Mouse (Mus musculus) CH12.LX (cell line): ENCODE measurements around the gene Aplf. TPM values are rescaled to one million over a fixed set of nuclear protein-coding genes. Genes with fewer than 3 reads are reported as not detected.
A peak's percentile ranks its signal among the peaks of the same experiment; 100 is the strongest.

ENCODE experiments used
- DNase-seq: peaks from one replicate; pipeline ENCODE4 v3.0.0-alpha.2; 2013; ENCODE audit errors: extremely low read depth
- H3K27ac ChIP-seq: 2 replicates; pipeline ENCODE4 v1.5.1; 2012; ENCODE audit warnings: low read depth, mild to moderate bottlenecking, control low read depth, moderate library complexity; ENCODE audit not compliant: insufficient read depth
- H3K27me3 ChIP-seq: replicated peaks from 2 replicates; pipeline ENCODE3; 2012; ENCODE audit warnings: inconsistent platforms
- H3K36me3 ChIP-seq, 2 experiments: replicated peaks in 1 of 2; 2 replicates each; pipeline versions ENCODE3 to v1.6.1; 2012; ENCODE audit warnings: inconsistent platforms in 1 of 2, low read length in 1 of 2, mild to moderate bottlenecking in 1 of 2, mixed read lengths in 1 of 2, moderate library complexity in 1 of 2; ENCODE audit not compliant: control insufficient read depth in 1 of 2, insufficient read depth in 1 of 2
- H3K4me1 ChIP-seq, 2 experiments: 2 replicates each; pipeline ENCODE4 v1.6.1; 2012; ENCODE audit warnings: inconsistent platforms in 1 of 2, moderate library complexity in 1 of 2; ENCODE audit not compliant: insufficient read depth in 2 of 2, control insufficient read depth in 1 of 2
- H3K4me2 ChIP-seq: 2 replicates; pipeline ENCODE4 v1.6.1; 2012; ENCODE audit warnings: low read depth, mild to moderate bottlenecking, control low read depth; ENCODE audit not compliant: poor library complexity, insufficient read depth, severe bottlenecking
- H3K4me3 ChIP-seq, 3 experiments: fragments of 150-350 bp in 1 of 3; sonication (generic) in 1 of 3; replicated peaks in 1 of 3; 2 replicates each; pipeline versions ENCODE3 to v1.5.1; 2011 to 2012; ENCODE audit warnings: low read depth in 2 of 3, low read length in 2 of 3, mild to moderate bottlenecking in 2 of 3, moderate library complexity in 2 of 3, control low read depth in 1 of 3, improper control_type of control experiment in 1 of 3, inconsistent platforms in 1 of 3, mixed read lengths in 1 of 3; ENCODE audit not compliant: poor library complexity in 1 of 3
- H3K79me2 ChIP-seq: replicated peaks from 2 replicates; pipeline ENCODE4 v1.6.1; 2012; ENCODE audit warnings: mild to moderate bottlenecking, moderate library complexity; ENCODE audit not compliant: control insufficient read depth, poor library complexity, insufficient read depth, severe bottlenecking; ENCODE audit errors: extremely low read depth
- H3K9ac ChIP-seq: 2 replicates; pipeline ENCODE4 v1.6.1; 2012; ENCODE audit warnings: low read depth, mild to moderate bottlenecking, control low read depth, moderate library complexity; ENCODE audit not compliant: insufficient read depth
- H3K9me3 ChIP-seq: replicated peaks from 2 replicates; pipeline ENCODE3; 2012; ENCODE audit warnings: low read length, inconsistent platforms, mixed read lengths
- BHLHE40 ChIP-seq: IDR thresholded peaks from 2 replicates; pipeline ENCODE4 v1.6.1; 2011; ENCODE audit warnings: mild to moderate bottlenecking, low read depth, low read length, improper control_type of control experiment
- CHD1 ChIP-seq: IDR thresholded peaks from 2 replicates; pipeline ENCODE4 v1.6.1; 2012; ENCODE audit warnings: low read depth, low read length, improper control_type of control experiment, inconsistent platforms
- CHD2 ChIP-seq: IDR thresholded peaks from 2 replicates; pipeline ENCODE4 v1.6.1; 2011; ENCODE audit warnings: low read length, improper control_type of control experiment
- CTCF ChIP-seq, 2 experiments: IDR thresholded peaks in 1 of 2; conservative IDR thresholded peaks in 1 of 2; 2 replicates each; pipeline ENCODE4 v1.5.1; 2011 to 2012; ENCODE audit warnings: low read depth in 2 of 2, low read length in 2 of 2, improper control_type of control experiment in 1 of 2, inconsistent platforms in 1 of 2, mild to moderate bottlenecking in 1 of 2, moderate library complexity in 1 of 2
- E2F4 ChIP-seq: IDR thresholded peaks from 2 replicates; pipeline ENCODE4 v1.6.1; 2011; ENCODE audit warnings: low read depth, low read length, improper control_type of control experiment; ENCODE audit not compliant: insufficient replicate concordance
- EP300 ChIP-seq: IDR thresholded peaks from 2 replicates; pipeline ENCODE4 v1.6.1; 2011; ENCODE audit warnings: low read length, improper control_type of control experiment
- ETS1 ChIP-seq: conservative IDR thresholded peaks from 2 replicates; pipeline ENCODE4 v1.6.1; 2012; ENCODE audit warnings: low read depth, mild to moderate bottlenecking, inconsistent platforms, low read length, improper control_type of control experiment, moderate library complexity
- GABPA ChIP-seq: IDR thresholded peaks from 2 replicates; pipeline ENCODE4 v1.6.1; 2012; ENCODE audit warnings: low read depth, low read length, improper control_type of control experiment, inconsistent platforms; ENCODE audit not compliant: insufficient replicate concordance
- JUN ChIP-seq: IDR thresholded peaks from 2 replicates; pipeline ENCODE4 v1.6.1; 2011; ENCODE audit warnings: low read depth, mild to moderate bottlenecking, low read length, improper control_type of control experiment, moderate library complexity; ENCODE audit not compliant: insufficient read depth
- JUND ChIP-seq: conservative IDR thresholded peaks from 2 replicates; pipeline ENCODE4 v1.6.1; 2011; ENCODE audit warnings: low read depth, low read length, improper control_type of control experiment
- KAT2A ChIP-seq: IDR thresholded peaks from 2 replicates; pipeline ENCODE4 v1.6.1; 2012; ENCODE audit warnings: low read length, improper control_type of control experiment, inconsistent platforms; ENCODE audit not compliant: insufficient replicate concordance
- MAFK ChIP-seq: IDR thresholded peaks from 2 replicates; pipeline ENCODE4 v1.6.1; 2011; ENCODE audit warnings: low read length, improper control_type of control experiment; ENCODE audit not compliant: insufficient replicate concordance
- MXI1 ChIP-seq: IDR thresholded peaks from 2 replicates; pipeline ENCODE4 v1.6.1; 2011; ENCODE audit warnings: mild to moderate bottlenecking, low read depth, low read length, improper control_type of control experiment
- MYC ChIP-seq: IDR thresholded peaks from 2 replicates; pipeline ENCODE4 v1.6.1; 2011; ENCODE audit warnings: low read depth, mild to moderate bottlenecking, improper control_type of control experiment, low read length
- NELFE ChIP-seq: IDR thresholded peaks from 2 replicates; pipeline ENCODE4 v1.6.1; 2011; ENCODE audit warnings: low read depth, low read length, improper control_type of control experiment
- NRF1 ChIP-seq: IDR thresholded peaks from 2 replicates; pipeline ENCODE4 v1.6.1; 2014; ENCODE audit warnings: low read depth, mild to moderate bottlenecking, inconsistent platforms, low read length, improper control_type of control experiment, moderate library complexity
- POLR2AphosphoS2 ChIP-seq: IDR thresholded peaks from 2 replicates; pipeline ENCODE4 v1.6.1; 2011; ENCODE audit warnings: low read depth, low read length, improper control_type of control experiment
- RAD21 ChIP-seq: IDR thresholded peaks from 2 replicates; pipeline ENCODE4 v1.6.1; 2011; ENCODE audit warnings: low read depth, mild to moderate bottlenecking, low read length, improper control_type of control experiment, moderate library complexity
- SIN3A ChIP-seq: IDR thresholded peaks from 2 replicates; pipeline ENCODE4 v1.6.1; 2012; ENCODE audit warnings: low read length, improper control_type of control experiment, inconsistent platforms
- SMC3 ChIP-seq: IDR thresholded peaks from 2 replicates; pipeline ENCODE4 v1.6.1; 2011; ENCODE audit warnings: low read depth, low read length, improper control_type of control experiment
- TBP ChIP-seq: conservative IDR thresholded peaks from 2 replicates; pipeline ENCODE4 v1.6.1; 2011; ENCODE audit warnings: low read depth, low read length, improper control_type of control experiment
- TCF12 ChIP-seq: IDR thresholded peaks from 2 replicates; pipeline ENCODE4 v1.6.1; 2014; ENCODE audit warnings: low read depth, mild to moderate bottlenecking, inconsistent platforms, low read length, improper control_type of control experiment
- dilution Hi-C: fragments of 300-500 bp; cut with MboI; formaldehyde crosslinking; loops from 2 replicates; pipeline ENCODE4 v1.14.3; 2020; ENCODE audit warnings: low sequenced_read_pairs; ENCODE audit not compliant: extremely low pct_unique_long_range_greater_than_20kb, extremely low pct_ligation_motif_present
- in situ Hi-C: fragments of 300-500 bp; cut with MboI; formaldehyde crosslinking; loops from 3 replicates; pipeline ENCODE4 v1.14.3; 2019; ENCODE audit warnings: low sequenced_read_pairs, low pct_ligation_motif_present, low pct_unique_long_range_greater_than_20kb, mixed read lengths
- polyA plus RNA-seq: library from polyadenylated mRNA; unstranded; fragments of >175 nt; gene quantifications from 2 replicates; pipeline ENCODE4 v1.2.1, GENCODE M21; 2012; ENCODE audit warnings: low read depth; ENCODE audit not compliant: insufficient read length
- total RNA-seq, 2 experiments: library from RNA; depleted of rRNA; stranded (reverse); fragments of 300-350 nt in 1 of 2; fragments of >200 nt in 1 of 2; gene quantifications; 2 replicates each; pipeline ENCODE4 v1.2.3; 2012 to 2014

Gene Aplf
- total and polyA plus RNA-seq, 3 experiments, result 10.3 to 15.8 (median 11.1) TPM

GRCm38 (mm10) chr6:87669894-87670588 is 2.0 kb downstream of the Aplf start:
- H3K9ac ChIP-seq, result no peak overlapping the region
- no peaks in the 10 kb centered on the region for H3K79me2 ChIP-seq
- no peak overlapping the region for H3K4me3 ChIP-seq
- TF ChIP-seq ETS1, result no peak
- no peak for TF ChIP-seq SIN3A
- no peak for TF ChIP-seq JUND
- no peak for TF ChIP-seq GABPA
- peak; percentile 61 for TF ChIP-seq SMC3
- no peak for TF ChIP-seq NRF1
- no peak for TF ChIP-seq POLR2AphosphoS2
- no peak for TF ChIP-seq NELFE
- no peak for TF ChIP-seq CHD2
- no peak for TF ChIP-seq MAFK
- no peak for TF ChIP-seq MYC
- TF ChIP-seq CTCF (conservative IDR thresholded peaks at IDR 0.05 in 1 of 2, IDR thresholded peaks at IDR 0.05 in 1 of 2; ENCODE audit: low read depth in 2 of 2, low read length in 2 of 2), result peak; percentile 24 to 81; a peak in 3 of 4 replicates
- no peak for TF ChIP-seq TBP
- no peak for TF ChIP-seq E2F4
- TF ChIP-seq RAD21, result peak; percentile 81
- peak; percentile 17; the same call in 1 of the 2 replicates for TF ChIP-seq BHLHE40
- TF ChIP-seq JUN, result no peak
- no peak for TF ChIP-seq CHD1
- no peak for TF ChIP-seq TCF12
- TF ChIP-seq EP300, result no peak
- no peak for TF ChIP-seq MXI1
- no peak for TF ChIP-seq KAT2A
- peak; percentile 77 for DNase-seq
- H3K9me3 ChIP-seq, result peaks cover 2% of the 10 kb centered on the region
- in situ Hi-C loops, result loop anchor here (5.0 to 25.0 kb wide), 2 partner anchors 208 to 273 kb away; no protein-coding TSS in a partner anchor
- H3K4me1 ChIP-seq, result peaks cover 0 to 23% of the 10 kb centered on the region in 2 experiments; a peak in 2 of 4 replicates
- H3K4me2 ChIP-seq, result peak overlapping the region; percentile 67
- H3K27ac ChIP-seq, result no peak overlapping the region
- no peaks in the 10 kb centered on the region for H3K27me3 ChIP-seq
- H3K36me3 ChIP-seq, result peaks cover 3 to 12% of the 10 kb centered on the region in 2 experiments
- dilution Hi-C loops, result no loop called here
